Mouse (Mus musculus): ENCODE measurements around the gene Cdk14.

DNA sequence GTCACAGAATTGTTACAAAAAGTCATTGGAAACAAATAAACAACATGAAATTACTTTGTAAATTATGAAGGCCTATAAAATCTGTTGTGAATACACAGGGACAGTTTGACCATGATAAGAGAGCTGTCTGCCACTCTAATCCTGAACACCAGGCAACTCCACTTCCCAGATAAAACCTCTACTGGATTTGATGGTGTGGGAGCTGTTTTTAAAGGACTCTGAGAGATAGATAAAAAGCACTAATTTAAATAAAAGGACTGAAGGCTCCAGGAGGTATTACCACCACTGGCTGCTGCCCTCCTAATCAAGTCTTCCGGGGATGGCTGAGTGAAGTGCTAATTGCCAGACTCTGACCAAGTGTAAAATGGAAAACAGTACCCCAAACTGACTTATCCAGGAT is 66.2 kb downstream of the Cdk14 start:
- TF ChIP-seq POLR2A (IDR thresholded peaks at IDR 0.05; ENCODE audit: insufficient read length, low read depth), result no peak
- no peak for TF ChIP-seq POLR2AphosphoS2 (IDR thresholded peaks at IDR 0.05; ENCODE audit: insufficient read length, low read depth)
- no peak for TF ChIP-seq MAX (IDR thresholded peaks at IDR 0.05; ENCODE audit: low read depth)
- TF ChIP-seq E2F4 (IDR thresholded peaks at IDR 0.05; ENCODE audit: insufficient read depth), result no peak
- TF ChIP-seq MYOG (IDR thresholded peaks at IDR 0.05; ENCODE audit: control insufficient read depth in 1 of 3, insufficient read depth in 1 of 3, insufficient read length in 2 of 3, low read depth in 2 of 3), result no peak
- TF ChIP-seq CEBPB (IDR thresholded peaks at IDR 0.05; ENCODE audit: insufficient read depth, poor library complexity, severe bottlenecking), result no peak
- no peak for TF ChIP-seq USF1 (IDR thresholded peaks at IDR 0.05; ENCODE audit: low read depth)
